In genomic region chr3:104770918-104771317, GRCm38 (mm10) we compare ENCODE assay signal across 29 mouse cellular contexts. TPM values are rescaled to one million over a fixed set of nuclear protein-coding genes. Genes with fewer than 3 reads are reported as not detected.
DNase-seq lines count a peak whose midpoint lies in the region; ATAC-seq lines count a peak whose summit lies in the region.
"Had no signal": no experiment of that assay in that cellular context is flagged by ENCODE, and none has a peak within 500 bp of the region (broad histone marks: within the 10 kb centered on the region; RNA-seq: fewer than 3 reads in every experiment).

No protein-coding gene starts in this region.

- peak overlapping the region; percentile 8; the same call in 1 of the 2 replicates for H3K27ac ChIP-seq in embryonic facial prominence, embryonic 12.5 days
- peak overlapping the region; percentile 44 for H3K27ac ChIP-seq in limb, embryonic 10.5 days
- H3K27ac ChIP-seq in limb, embryonic 15.5 days, result no peak overlapping the region
- H3K27ac ChIP-seq: forebrain, embryonic 13.5 days; heart, embryonic 10.5 days; heart, embryonic 15.5 days; hindbrain, embryonic 13.5 days; kidney, embryonic 15.5 days; layer of hippocampus, adult 2 months; liver, embryonic 14.5 days; macrophage; midbrain, embryonic 13.5 days had no signal

- H3K4me3 ChIP-seq in embryonic facial prominence, embryonic 12.5 days, result no peak overlapping the region
- no peak overlapping the region for H3K4me3 ChIP-seq in limb, embryonic 10.5 days
- H3K4me3 ChIP-seq in limb, embryonic 15.5 days, result no peak overlapping the region
- H3K4me3 ChIP-seq: forebrain, embryonic 13.5 days; heart, embryonic 10.5 days; heart, embryonic 15.5 days; hindbrain, embryonic 13.5 days; kidney, embryonic 15.5 days; layer of hippocampus, adult 2 months; midbrain, embryonic 13.5 days had no signal

- peaks cover 6% of the 10 kb centered on the region; the same call in 1 of the 2 replicates for H3K27me3 ChIP-seq in embryonic facial prominence, embryonic 12.5 days
- peaks cover 12% of the 10 kb centered on the region for H3K27me3 ChIP-seq in limb, embryonic 10.5 days (ENCODE audit: low read depth, poor library complexity, severe bottlenecking)
- H3K27me3 ChIP-seq in limb, embryonic 15.5 days, result 0 out of 2 replicates have a peak, but pooled peaks cover 4% of the 10 kb centered on the region
- H3K27me3 ChIP-seq: Patski had no signal

- peak; percentile 36 for DNase-seq in embryo, embryonic 11 days
- DNase-seq in embryo, embryonic 10.5 days (ENCODE audit: low spot score), result no peak
- DNase-seq in limb, embryonic 10.5 days (ENCODE audit: low spot score), result peak; percentile 65
- DNase-seq in right cerebral cortex, postnatal 14 days, result no peak
- no peak for DNase-seq in kidney, adult 18-20 months
- DNase-seq: adrenal gland, postnatal 14 days; cerebellum, adult 11-12 months; cerebellum, adult 9-11 months; gastrocnemius, postnatal 14 days; heart, postnatal 36 days; liver; lung, adult 2 months; lung, postnatal 10 days; spleen, adult 18-20 months had no signal

- no peak overlapping the region for H3K9ac ChIP-seq in embryonic facial prominence, embryonic 12.5 days
- H3K9ac ChIP-seq in limb, embryonic 15.5 days, result no peak overlapping the region
- H3K9ac ChIP-seq: forebrain, embryonic 13.5 days; heart, embryonic 15.5 days; hindbrain, embryonic 13.5 days; kidney, embryonic 15.5 days; liver, embryonic 14.5 days; midbrain, embryonic 13.5 days had no signal

- peaks cover 12% of the 10 kb centered on the region; the same call in 1 of the 2 replicates for H3K4me1 ChIP-seq in embryonic facial prominence, embryonic 12.5 days
- peaks cover 56% of the 10 kb centered on the region for H3K4me1 ChIP-seq in limb, embryonic 10.5 days
- peaks cover 14% of the 10 kb centered on the region for H3K4me1 ChIP-seq in limb, embryonic 15.5 days
- H3K4me1 ChIP-seq: forebrain, embryonic 13.5 days; heart, embryonic 15.5 days; hindbrain, embryonic 13.5 days; midbrain, embryonic 13.5 days had no signal

- no peak overlapping the region for H3K4me2 ChIP-seq in embryonic facial prominence, embryonic 12.5 days (replicated peaks)
- no peak overlapping the region for H3K4me2 ChIP-seq in limb, embryonic 15.5 days
- H3K4me2 ChIP-seq: forebrain, embryonic 13.5 days; heart, embryonic 15.5 days; hindbrain, embryonic 13.5 days; kidney, embryonic 15.5 days; midbrain, embryonic 13.5 days had no signal

- no peak for ATAC-seq in embryonic facial prominence, embryonic 12.5 days (ENCODE audit: insufficient number of reproducible peaks, insufficient read depth, low FRiP score, low TSS enrichment)
- ATAC-seq in limb, embryonic 15.5 days (ENCODE audit: insufficient number of reproducible peaks, low FRiP score, low TSS enrichment, low read depth), result 0 out of 2 replicates have a peak, but pooled peaks have one; percentile 22
- ATAC-seq in cerebellum, adult (ENCODE audit: insufficient number of reproducible peaks, low FRiP score, low TSS enrichment), result no peak
- ATAC-seq: forebrain, embryonic 13.5 days; intestine, embryonic 16.5 days; midbrain, embryonic 13.5 days; Patski had no signal

- 36% methylated on average over 3 of the region's 3 CpGs for WGBS in embryonic facial prominence, embryonic 12.5 days
- WGBS in limb, embryonic 10.5 days, result 39% methylated on average over 3 of the region's 3 CpGs
- 19% methylated on average over 3 of the region's 3 CpGs for WGBS in limb, embryonic 15.5 days

- H3K36me3 ChIP-seq in embryonic facial prominence, embryonic 12.5 days, result no peaks in the 10 kb centered on the region
- no peaks in the 10 kb centered on the region for H3K36me3 ChIP-seq in limb, embryonic 10.5 days
- no peaks in the 10 kb centered on the region for H3K36me3 ChIP-seq in limb, embryonic 15.5 days
- H3K36me3 ChIP-seq: G1E; heart, embryonic 10.5 days; heart, embryonic 15.5 days; hindbrain, embryonic 13.5 days; kidney, embryonic 15.5 days; midbrain, embryonic 13.5 days had no signal

- no peaks in the 10 kb centered on the region for H3K9me3 ChIP-seq in embryonic facial prominence, embryonic 12.5 days
- H3K9me3 ChIP-seq in limb, embryonic 10.5 days (replicated peaks), result no peaks in the 10 kb centered on the region
- no peaks in the 10 kb centered on the region for H3K9me3 ChIP-seq in limb, embryonic 15.5 days
- H3K9me3 ChIP-seq: forebrain, embryonic 13.5 days; G1E; heart, embryonic 10.5 days; heart, embryonic 15.5 days; hindbrain, embryonic 13.5 days; kidney, embryonic 15.5 days; midbrain, embryonic 13.5 days had no signal

RNA-seq across cellular contexts. Expression of gene Ppm1j, which starts 9.9 kb away (rescaled TPM):
- 3.5 and 3.9 TPM in 2 replicates for polyA plus RNA-seq in embryonic facial prominence, embryonic 12.5 days (2016; fragmentation: Nextera tagmentation; extraction: Ambion mirVana)
- polyA plus RNA-seq in limb, embryonic 10.5 days (2016; fragmentation: Nextera tagmentation; extraction: Ambion mirVana), result 2.5 and 3.2 TPM in 2 replicates
- 4.6 and 5.5 TPM in 2 replicates for polyA plus RNA-seq in limb, embryonic 15.5 days (2015; fragmentation: Nextera tagmentation; extraction: Ambion mirVana)

RNA-seq across cellular contexts. Expression of gene Fam19a3, which starts 10.7 kb away (rescaled TPM):
- polyA plus RNA-seq in embryonic facial prominence, embryonic 12.5 days (2016; fragmentation: Nextera tagmentation; extraction: Ambion mirVana), result 0.08 and 0.18 TPM in 2 replicates
- polyA plus RNA-seq in limb, embryonic 10.5 days (2016; fragmentation: Nextera tagmentation; extraction: Ambion mirVana), result 0.18 and 0.20 TPM in 2 replicates
- polyA plus RNA-seq in limb, embryonic 15.5 days (2015; fragmentation: Nextera tagmentation; extraction: Ambion mirVana), result 0.15 and 0.20 TPM in 2 replicates
- polyA plus RNA-seq: G1E; macrophage; midbrain, embryonic 13.5 days had no signal

RNA-seq across cellular contexts. Expression of gene Rhoc, which starts 17.3 kb away (rescaled TPM):
- polyA plus RNA-seq in embryonic facial prominence, embryonic 12.5 days (2016; fragmentation: Nextera tagmentation; extraction: Ambion mirVana), result 156 and 157 TPM in 2 replicates
- 132 and 145 TPM in 2 replicates for polyA plus RNA-seq in limb, embryonic 10.5 days (2016; fragmentation: Nextera tagmentation; extraction: Ambion mirVana)
- polyA plus RNA-seq in limb, embryonic 15.5 days (2015; fragmentation: Nextera tagmentation; extraction: Ambion mirVana), result 193 and 202 TPM in 2 replicates

RNA-seq across cellular contexts. Expression of gene Mov10, which starts 47.4 kb away (rescaled TPM):
- polyA plus RNA-seq in embryonic facial prominence, embryonic 12.5 days (2016; fragmentation: Nextera tagmentation; extraction: Ambion mirVana), result 70.8 and 73.8 TPM in 2 replicates
- 53.4 and 71.0 TPM in 2 replicates for polyA plus RNA-seq in limb, embryonic 10.5 days (2016; fragmentation: Nextera tagmentation; extraction: Ambion mirVana)
- polyA plus RNA-seq in limb, embryonic 15.5 days (2015; fragmentation: Nextera tagmentation; extraction: Ambion mirVana), result 48.7 and 50.7 TPM in 2 replicates

Comparison
In these comparisons a context has a peak if more than half of its experiments do, and no peak if none do; other contexts are left out.
1. DNase-seq: peak in embryo, embryonic 11 days (single experiment) and limb, embryonic 10.5 days (single experiment); none in embryo, embryonic 10.5 days (single experiment), right cerebral cortex, postnatal 14 days (single experiment) and kidney, adult 18-20 months (single experiment).